Mouse (Mus musculus): ENCODE data around the gene Nudt4. TPM values are rescaled to one million over a fixed set of nuclear protein-coding genes. Genes with fewer than 3 reads are reported as not detected.

Gene Nudt4
- polyA plus RNA-seq, 1 experiment from 2014 or later: 120 TPM

- Histone ChIP-seq H3K9ac (ENCODE audit: low read depth, low read length) (no peak overlapping the region), H3K36me3 (ENCODE audit: control insufficient read depth, insufficient read depth, low read length) (0 out of 2 replicates have a peak, but pooled peaks cover 4% of the 10 kb centered on the region), H3K4me2 (replicated peaks; ENCODE audit: low read depth, low read length) (no peak overlapping the region), H3K27ac (ENCODE audit: low read depth, low read length) (no peak overlapping the region), H3K27me3 (ENCODE audit: control insufficient read depth, insufficient read depth, low read length) (no peaks in the 10 kb centered on the region), H3K9me3 (ENCODE audit: control insufficient read depth, low read length) (no peaks in the 10 kb centered on the region), H3K4me1 (replicated peaks; ENCODE audit: control insufficient read depth, insufficient read depth, low read length) (no peaks in the 10 kb centered on the region), H3K4me3 (ENCODE audit: low read depth, low read length) (no peak overlapping the region)
- WGBS: 89% methylated on average over 11 of the region's 11 CpGs
- DNase-seq (ENCODE audit: low spot score): no peak
- no peak for ATAC-seq (ENCODE audit: low FRiP score)
Observed at GRCm38 (mm10) chr10:95548154-95548826, 15.7 kb downstream of the Nudt4 start.

GRCm38 (mm10) chr10:95546178-95546577 is 17.8 kb downstream of the Nudt4 start:
- Histone ChIP-seq H3K4me1 (replicated peaks; ENCODE audit: control insufficient read depth, insufficient read depth, low read length) (no peaks in the 10 kb centered on the region), H3K27me3 (ENCODE audit: control insufficient read depth, insufficient read depth, low read length) (no peaks in the 10 kb centered on the region), H3K36me3 (ENCODE audit: control insufficient read depth, insufficient read depth, low read length) (0 out of 2 replicates have a peak, but pooled peaks cover 4% of the 10 kb centered on the region), H3K9me3 (ENCODE audit: control insufficient read depth, low read length) (no peaks in the 10 kb centered on the region), H3K4me3 (ENCODE audit: low read depth, low read length) (no peak overlapping the region), H3K27ac (ENCODE audit: low read depth, low read length) (no peak overlapping the region), H3K9ac (ENCODE audit: low read depth, low read length) (no peak overlapping the region), H3K4me2 (replicated peaks; ENCODE audit: low read depth, low read length) (no peak overlapping the region)
- 95% methylated on average over 2 of the region's 2 CpGs for WGBS
- DNase-seq (ENCODE audit: low spot score): no peak
- no peak for ATAC-seq (ENCODE audit: low FRiP score)

GRCm38 (mm10) chr10:95545051-95545450 is 18.9 kb downstream of the Nudt4 start:
- ATAC-seq (ENCODE audit: low FRiP score) (no peak), DNase-seq (ENCODE audit: low spot score) (no peak)
- H3K4me2 ChIP-seq (replicated peaks; ENCODE audit: low read depth, low read length): no peak overlapping the region
- no peak overlapping the region for H3K27ac ChIP-seq (ENCODE audit: low read depth, low read length)
- WGBS: 74% methylated on average over 4 of the region's 4 CpGs
- no peaks in the 10 kb centered on the region for H3K4me1 ChIP-seq (replicated peaks; ENCODE audit: control insufficient read depth, insufficient read depth, low read length)
- H3K4me3 ChIP-seq (ENCODE audit: low read depth, low read length): no peak overlapping the region
- 0 out of 2 replicates have a peak, but pooled peaks cover 2% of the 10 kb centered on the region for H3K36me3 ChIP-seq (ENCODE audit: control insufficient read depth, insufficient read depth, low read length)
- no peaks in the 10 kb centered on the region for H3K9me3 ChIP-seq (ENCODE audit: control insufficient read depth, low read length)
- no peaks in the 10 kb centered on the region for H3K27me3 ChIP-seq (ENCODE audit: control insufficient read depth, insufficient read depth, low read length)
- H3K9ac ChIP-seq (ENCODE audit: low read depth, low read length): no peak overlapping the region

GRCm38 (mm10) chr10:95544651-95545050 is 19.3 kb downstream of the Nudt4 start:
- Histone ChIP-seq H3K9ac (ENCODE audit: low read depth, low read length) (no peak overlapping the region), H3K4me1 (replicated peaks; ENCODE audit: control insufficient read depth, insufficient read depth, low read length) (no peaks in the 10 kb centered on the region), H3K27me3 (ENCODE audit: control insufficient read depth, insufficient read depth, low read length) (no peaks in the 10 kb centered on the region), H3K9me3 (ENCODE audit: control insufficient read depth, low read length) (no peaks in the 10 kb centered on the region), H3K4me2 (replicated peaks; ENCODE audit: low read depth, low read length) (no peak overlapping the region), H3K4me3 (ENCODE audit: low read depth, low read length) (no peak overlapping the region), H3K36me3 (ENCODE audit: control insufficient read depth, insufficient read depth, low read length) (0 out of 2 replicates have a peak, but pooled peaks cover 2% of the 10 kb centered on the region), H3K27ac (ENCODE audit: low read depth, low read length) (no peak overlapping the region)
- 85% methylated on average over 2 of the region's 2 CpGs for WGBS
- DNase-seq (ENCODE audit: low spot score): no peak
- no peak for ATAC-seq (ENCODE audit: low FRiP score)

- Histone ChIP-seq H3K9ac (ENCODE audit: low read depth, low read length) (no peak overlapping the region), H3K36me3 (ENCODE audit: control insufficient read depth, insufficient read depth, low read length) (0 out of 2 replicates have a peak, but pooled peaks cover 2% of the 10 kb centered on the region), H3K4me2 (replicated peaks; ENCODE audit: low read depth, low read length) (no peak overlapping the region), H3K9me3 (ENCODE audit: control insufficient read depth, low read length) (no peaks in the 10 kb centered on the region), H3K4me3 (ENCODE audit: low read depth, low read length) (no peak overlapping the region), H3K27ac (ENCODE audit: low read depth, low read length) (no peak overlapping the region), H3K27me3 (ENCODE audit: control insufficient read depth, insufficient read depth, low read length) (no peaks in the 10 kb centered on the region), H3K4me1 (replicated peaks; ENCODE audit: control insufficient read depth, insufficient read depth, low read length) (no peaks in the 10 kb centered on the region)
- ATAC-seq (ENCODE audit: low FRiP score) (no peak), DNase-seq (ENCODE audit: low spot score) (no peak)
Observed at GRCm38 (mm10) chr10:95544004-95544403, 19.9 kb downstream of the Nudt4 start.

- no peak for ATAC-seq (ENCODE audit: low FRiP score)
- H3K4me2 ChIP-seq (replicated peaks; ENCODE audit: low read depth, low read length): no peak overlapping the region
- H3K36me3 ChIP-seq (ENCODE audit: control insufficient read depth, insufficient read depth, low read length): 0 out of 2 replicates have a peak, but pooled peaks cover 2% of the 10 kb centered on the region
- no peaks in the 10 kb centered on the region for H3K9me3 ChIP-seq (ENCODE audit: control insufficient read depth, low read length)
- no peak overlapping the region for H3K27ac ChIP-seq (ENCODE audit: low read depth, low read length)
- H3K4me3 ChIP-seq (ENCODE audit: low read depth, low read length): no peak overlapping the region
- no peak for DNase-seq (ENCODE audit: low spot score)
- no peaks in the 10 kb centered on the region for H3K4me1 ChIP-seq (replicated peaks; ENCODE audit: control insufficient read depth, insufficient read depth, low read length)
- WGBS: 91% methylated on average over 2 of the region's 2 CpGs
- no peaks in the 10 kb centered on the region for H3K27me3 ChIP-seq (ENCODE audit: control insufficient read depth, insufficient read depth, low read length)
- no peak overlapping the region for H3K9ac ChIP-seq (ENCODE audit: low read depth, low read length)
Observed at GRCm38 (mm10) chr10:95543377-95543776, 20.6 kb downstream of the Nudt4 start.

GRCm38 (mm10) chr10:95542916-95543315 is 21.0 kb downstream of the Nudt4 start:
- Histone ChIP-seq H3K4me1 (replicated peaks; ENCODE audit: control insufficient read depth, insufficient read depth, low read length) (no peaks in the 10 kb centered on the region), H3K27ac (ENCODE audit: low read depth, low read length) (no peak overlapping the region), H3K9ac (ENCODE audit: low read depth, low read length) (no peak overlapping the region), H3K27me3 (ENCODE audit: control insufficient read depth, insufficient read depth, low read length) (no peaks in the 10 kb centered on the region), H3K9me3 (ENCODE audit: control insufficient read depth, low read length) (no peaks in the 10 kb centered on the region), H3K36me3 (ENCODE audit: control insufficient read depth, insufficient read depth, low read length) (no peaks in the 10 kb centered on the region), H3K4me2 (replicated peaks; ENCODE audit: low read depth, low read length) (no peak overlapping the region), H3K4me3 (ENCODE audit: low read depth, low read length) (no peak overlapping the region)
- no peak for DNase-seq (ENCODE audit: low spot score)
- WGBS: 94% methylated on average over 4 of the region's 4 CpGs
- no peak for ATAC-seq (ENCODE audit: low FRiP score)

GRCm38 (mm10) chr10:95539841-95540240 is 24.1 kb downstream of the Nudt4 start:
- H3K4me2 ChIP-seq (replicated peaks; ENCODE audit: low read depth, low read length): no peak overlapping the region
- no peaks in the 10 kb centered on the region for H3K27me3 ChIP-seq (ENCODE audit: control insufficient read depth, insufficient read depth, low read length)
- no peak overlapping the region for H3K9ac ChIP-seq (ENCODE audit: low read depth, low read length)
- no peak overlapping the region for H3K27ac ChIP-seq (ENCODE audit: low read depth, low read length)
- no peaks in the 10 kb centered on the region for H3K9me3 ChIP-seq (ENCODE audit: control insufficient read depth, low read length)
- no peak overlapping the region for H3K4me3 ChIP-seq (ENCODE audit: low read depth, low read length)
- no peaks in the 10 kb centered on the region for H3K4me1 ChIP-seq (replicated peaks; ENCODE audit: control insufficient read depth, insufficient read depth, low read length)
- no peaks in the 10 kb centered on the region for H3K36me3 ChIP-seq (ENCODE audit: control insufficient read depth, insufficient read depth, low read length)
- WGBS: 92% methylated on average over 3 of the region's 3 CpGs
- ATAC-seq (ENCODE audit: low FRiP score) (no peak), DNase-seq (ENCODE audit: low spot score) (no peak)

GRCm38 (mm10) chr10:95539260-95539659 is 24.7 kb downstream of the Nudt4 start:
- Histone ChIP-seq H3K4me1 (replicated peaks; ENCODE audit: control insufficient read depth, insufficient read depth, low read length) (no peaks in the 10 kb centered on the region), H3K27me3 (ENCODE audit: control insufficient read depth, insufficient read depth, low read length) (no peaks in the 10 kb centered on the region), H3K27ac (ENCODE audit: low read depth, low read length) (no peak overlapping the region), H3K9ac (ENCODE audit: low read depth, low read length) (no peak overlapping the region), H3K9me3 (ENCODE audit: control insufficient read depth, low read length) (no peaks in the 10 kb centered on the region), H3K4me3 (ENCODE audit: low read depth, low read length) (no peak overlapping the region), H3K36me3 (ENCODE audit: control insufficient read depth, insufficient read depth, low read length) (no peaks in the 10 kb centered on the region), H3K4me2 (replicated peaks; ENCODE audit: low read depth, low read length) (no peak overlapping the region)
- 89% methylated on average over 3 of the region's 3 CpGs for WGBS
- ATAC-seq (ENCODE audit: low FRiP score) (no peak), DNase-seq (ENCODE audit: low spot score) (no peak)

Measured in hindbrain, embryonic 11.5 days (tissue).